Mouse (Mus musculus) heart, adult 8-10 months (tissue): ENCODE results near the gene Cdsn. TPM values are rescaled to one million over a fixed set of nuclear protein-coding genes. Genes with fewer than 3 reads are reported as not detected.

ENCODE experiments used
- DNase-seq: peaks from one replicate; pipeline ENCODE4 v3.0.0; 2022; ENCODE audit warnings: low spot score
- total RNA-seq, 4 experiments: library from RNA; stranded (reverse); gene quantifications; 2 replicates each; pipeline ENCODE4 v1.2.4; 2022

Gene Cdsn
- total RNA-seq, 4 experiments from 2014 or later: 0.14 to 0.37 (median 0.27) TPM

DNA sequence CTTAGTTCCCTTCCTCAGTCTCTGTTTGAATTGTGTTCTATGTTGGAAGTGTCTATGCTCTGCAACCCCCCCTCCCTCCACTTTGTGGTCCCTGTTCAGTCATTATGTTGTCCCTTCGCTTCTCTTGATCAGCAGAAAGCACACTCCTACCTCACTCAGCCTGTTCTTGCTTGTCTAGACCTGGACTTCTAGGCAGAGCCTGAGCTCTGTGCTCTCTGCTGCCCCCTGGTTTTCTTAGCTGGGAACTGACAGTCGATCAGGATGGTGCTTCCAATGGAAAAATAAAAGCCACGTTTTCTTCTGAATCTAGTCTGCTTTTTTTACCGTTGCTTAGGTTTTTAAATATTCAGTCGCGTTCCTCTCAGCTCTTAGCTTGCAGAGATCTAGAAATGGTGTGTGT is 17.6 kb upstream of the Cdsn start:
- DNase-seq: peak; percentile 67

DNA sequence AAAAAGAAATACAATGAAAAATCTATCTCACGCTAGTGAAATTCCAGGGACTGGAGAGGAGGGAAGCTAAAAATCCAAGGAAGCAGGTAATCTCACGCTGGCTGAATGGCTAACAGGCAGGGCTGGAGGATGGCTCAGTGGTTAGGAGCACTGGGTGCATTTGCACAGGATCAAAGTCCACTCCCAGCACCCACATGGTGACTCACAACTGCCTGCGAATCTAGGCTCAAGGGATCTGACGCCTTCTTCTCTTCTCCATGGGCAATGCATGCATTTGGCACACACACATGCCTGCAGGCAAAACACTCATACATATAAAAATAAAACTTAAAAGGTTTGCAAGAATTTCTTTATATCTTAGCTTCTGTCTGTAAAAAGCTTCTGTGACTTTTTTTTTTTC is 14.5 kb upstream of the Cdsn start:
- no peak for DNase-seq

DNA sequence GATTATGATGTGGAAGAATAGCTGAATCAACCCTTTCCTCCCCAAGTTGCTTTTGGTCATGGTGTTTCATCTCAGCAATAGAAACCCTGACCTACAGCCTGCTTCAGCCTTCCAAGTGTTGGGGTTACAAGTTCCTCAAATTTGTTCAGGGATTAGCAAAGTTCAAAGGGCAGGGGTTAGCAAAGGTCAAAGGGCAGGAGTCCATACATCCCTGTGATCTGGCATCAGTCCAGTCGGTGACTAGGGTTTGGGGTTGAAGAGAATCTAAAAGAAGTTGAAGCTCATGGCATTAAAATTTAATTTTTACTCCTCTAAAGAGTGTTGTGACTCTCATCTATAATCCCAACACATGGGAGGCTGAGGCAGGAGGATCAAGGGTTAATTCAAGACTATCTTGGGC is 13.5 kb upstream of the Cdsn start:
- DNase-seq: no peak

DNA sequence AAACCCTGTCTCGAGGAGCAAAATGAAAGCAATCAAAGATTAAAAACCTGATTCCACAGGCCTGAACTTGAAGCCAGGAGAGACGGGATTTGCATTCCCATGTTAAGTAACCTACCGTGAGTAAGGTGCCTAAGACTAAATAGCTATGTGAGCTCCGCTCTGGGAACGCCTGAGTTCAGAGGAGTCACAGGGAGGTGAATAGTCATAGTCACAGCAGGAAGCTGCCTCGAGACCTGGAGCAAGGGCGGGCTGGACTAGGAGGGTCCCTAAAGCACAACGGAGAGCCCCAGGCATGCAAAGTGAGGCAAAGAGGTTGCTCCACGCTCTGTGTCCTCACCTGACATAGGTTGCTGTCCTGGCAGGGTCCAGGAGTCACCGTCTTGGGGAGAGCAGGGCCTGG is 12.4 kb upstream of the Cdsn start:
- DNase-seq: no peak

DNA sequence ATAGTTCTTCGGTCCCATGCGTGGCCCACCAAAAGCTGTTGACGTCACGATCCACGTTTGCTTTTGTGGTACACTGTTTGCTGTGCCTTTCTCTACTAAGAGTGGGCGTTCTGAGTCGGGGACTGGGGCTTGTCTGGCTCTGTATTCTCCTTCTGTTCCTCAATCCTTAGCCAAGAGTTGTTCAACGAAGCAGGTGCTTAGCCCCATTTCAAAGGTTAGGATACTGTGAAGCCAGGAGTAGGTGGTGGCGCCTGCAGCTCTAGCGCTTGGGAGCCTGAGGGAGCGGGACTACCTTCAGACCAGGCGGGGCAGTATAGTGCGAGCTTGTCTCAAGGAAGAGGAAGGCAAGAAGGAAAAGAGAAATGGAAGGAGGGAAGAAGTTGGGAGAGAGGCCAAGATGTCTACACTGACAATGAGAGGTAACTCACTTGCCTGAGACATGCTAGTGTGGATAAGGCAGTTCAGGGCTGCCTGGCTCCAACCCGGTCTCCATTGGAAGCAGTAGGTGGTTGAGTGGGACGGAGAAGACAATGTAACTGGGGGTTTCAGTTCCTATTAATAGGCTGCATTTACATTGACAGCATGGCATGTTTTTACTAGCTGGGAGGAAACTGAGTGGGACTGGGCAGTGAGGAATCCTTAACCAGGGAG is 9.0 kb upstream of the Cdsn start:
- DNase-seq: no peak

DNA sequence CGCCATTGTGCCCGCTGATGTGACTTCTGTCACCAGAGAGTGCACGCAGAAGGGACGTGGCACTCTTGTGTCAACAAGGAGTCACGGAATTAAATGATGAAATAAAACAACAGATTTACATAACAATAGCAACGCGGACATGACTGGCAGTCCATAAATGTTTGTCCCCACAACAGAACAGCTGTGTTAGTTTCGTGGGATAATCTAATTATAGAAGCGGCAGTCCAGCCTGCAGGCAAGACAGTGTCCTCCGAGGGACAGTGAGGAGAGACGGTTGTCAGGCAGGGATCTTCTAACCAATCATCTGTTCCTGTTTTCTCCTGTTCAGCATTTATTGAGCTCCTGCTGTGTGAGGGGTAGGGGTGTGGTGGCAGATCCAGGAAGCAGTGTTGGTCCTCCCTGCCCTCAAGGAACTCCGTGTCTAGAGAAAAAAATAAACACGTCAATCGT is 8.5 kb upstream of the Cdsn start:
- no peak for DNase-seq

DNA sequence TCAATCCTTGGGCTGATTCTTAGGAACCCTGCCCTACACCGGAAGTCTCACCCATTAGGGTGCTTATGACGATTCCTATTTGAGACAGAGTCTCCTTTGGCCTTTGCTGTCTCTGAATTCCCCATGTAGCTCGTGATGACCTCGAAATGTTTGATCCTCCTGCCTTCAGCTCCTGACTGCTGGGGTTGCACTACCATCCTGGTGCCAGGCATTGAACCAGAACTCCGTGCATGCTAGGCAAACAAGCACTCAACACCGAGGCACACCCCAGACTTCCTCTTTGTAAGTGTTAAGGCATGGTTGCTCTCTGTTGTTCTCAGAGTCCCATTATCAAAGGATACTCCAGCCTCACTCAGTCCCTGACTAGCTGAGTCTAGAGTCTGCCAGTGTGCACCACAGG is 7.9 kb upstream of the Cdsn start:
- DNase-seq: no peak

DNA sequence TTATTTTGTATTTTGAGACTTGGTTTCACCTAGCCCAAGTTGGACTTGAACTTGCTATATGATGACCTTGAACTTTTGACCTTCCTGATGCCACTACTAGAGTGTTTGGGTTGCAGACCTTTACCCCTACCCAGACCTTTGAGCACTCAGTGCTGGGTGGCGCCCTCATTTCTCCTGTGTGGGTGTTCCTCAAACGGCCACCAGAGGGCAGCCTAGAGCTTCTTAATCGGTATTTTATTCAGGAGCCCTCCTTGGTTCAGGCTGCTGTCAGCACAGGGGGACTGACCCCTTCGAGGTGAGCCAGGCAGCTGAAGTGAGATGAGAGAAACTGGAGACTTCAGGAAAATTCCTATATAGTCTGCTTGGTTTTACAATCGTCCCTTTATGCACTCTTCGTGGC is 7.2 kb upstream of the Cdsn start:
- peak; percentile 23 for DNase-seq

DNA sequence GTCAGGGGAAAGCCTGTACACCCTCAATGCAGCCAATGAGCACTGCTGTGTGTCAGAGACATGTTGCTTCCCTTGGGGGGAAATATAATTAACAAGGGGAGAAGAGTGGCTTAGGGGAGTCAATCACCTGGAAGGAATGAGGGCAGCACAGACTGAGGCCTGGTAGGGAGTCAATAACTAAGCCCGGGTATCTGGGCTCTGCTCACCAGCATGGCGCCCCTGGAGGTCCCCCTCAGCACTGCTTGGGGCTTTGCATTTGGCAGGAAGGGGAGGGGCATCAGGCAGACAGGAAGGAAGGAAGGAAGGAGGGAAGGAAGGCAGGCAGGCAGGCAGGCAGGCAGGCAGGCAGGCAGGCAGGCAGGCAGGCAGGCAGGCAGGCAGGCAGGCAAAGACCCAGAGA is 4.5 kb upstream of the Cdsn start:
- DNase-seq: no peak

DNA sequence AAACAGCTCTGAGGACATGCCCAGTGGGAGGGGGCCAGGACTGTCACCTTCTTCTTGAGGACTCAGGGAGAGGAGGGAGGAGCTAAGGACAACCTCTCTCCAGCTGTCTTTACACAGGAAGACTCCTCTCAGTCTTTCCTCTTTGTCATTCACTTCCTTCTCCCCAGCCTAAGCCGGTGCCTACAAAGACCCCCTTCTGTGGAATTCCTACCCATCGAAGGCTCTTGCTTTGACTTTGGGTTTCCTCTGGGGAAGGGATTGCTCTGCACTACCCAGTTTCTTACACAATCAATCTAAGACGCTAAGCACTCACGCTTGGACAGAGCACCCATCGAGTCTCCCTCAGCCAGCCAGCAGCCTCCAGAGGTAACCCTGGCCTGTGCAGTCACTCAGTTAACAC is 3.3 kb upstream of the Cdsn start:
- no peak for DNase-seq

DNA sequence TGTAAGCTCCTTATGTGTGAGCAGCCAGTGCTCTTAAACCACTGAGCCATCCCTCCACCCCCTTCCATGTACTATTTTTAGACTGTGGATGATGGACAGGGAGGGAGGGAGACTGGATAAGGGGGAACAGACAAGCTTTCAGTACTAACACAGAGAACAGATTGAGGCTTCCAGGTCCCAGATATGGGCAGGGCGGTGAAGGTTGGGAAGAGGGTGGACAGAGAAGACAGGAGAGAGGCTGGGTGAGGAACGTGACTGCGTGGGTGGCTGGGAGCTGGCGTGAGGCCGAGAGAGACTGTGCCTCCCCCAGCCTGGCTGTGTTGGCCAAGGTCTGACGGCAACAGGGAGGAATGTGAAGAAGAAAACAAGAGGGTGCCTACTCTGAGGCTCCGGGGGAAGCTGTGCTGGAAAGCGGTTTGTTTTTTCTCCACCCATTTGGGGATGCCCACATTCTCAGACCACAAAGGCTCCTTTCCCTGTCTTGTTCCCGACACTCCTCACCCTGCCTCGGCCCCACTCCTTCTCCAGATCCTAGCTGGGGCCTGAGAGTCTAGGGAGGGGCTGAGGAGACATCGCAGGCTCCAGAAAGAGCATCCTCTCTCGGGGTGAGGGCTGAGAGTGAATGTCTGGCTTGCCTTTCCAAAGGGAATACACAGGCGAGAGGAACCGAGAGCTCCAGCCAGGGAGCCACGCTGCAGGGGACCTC is 2.3 kb upstream of the Cdsn start:
- DNase-seq: peak; percentile 79

DNA sequence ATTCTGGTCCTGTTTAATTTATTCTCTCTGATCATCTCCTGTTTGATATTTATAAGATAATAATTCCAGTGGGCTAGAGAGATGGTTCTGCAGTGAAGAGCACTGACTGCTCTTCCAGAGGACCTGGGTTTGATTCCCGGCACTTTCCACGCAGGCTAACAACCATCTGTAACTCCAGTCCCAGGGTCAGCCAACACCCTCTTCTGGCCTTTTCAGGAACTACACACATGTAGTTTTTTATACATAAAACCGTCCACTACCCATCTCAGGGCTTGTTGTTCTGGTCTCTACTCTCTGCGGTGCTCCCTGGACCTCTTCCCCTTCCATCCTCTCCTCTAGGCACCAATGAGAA is 1.8 kb upstream of the Cdsn start:
- DNase-seq: no peak

DNA sequence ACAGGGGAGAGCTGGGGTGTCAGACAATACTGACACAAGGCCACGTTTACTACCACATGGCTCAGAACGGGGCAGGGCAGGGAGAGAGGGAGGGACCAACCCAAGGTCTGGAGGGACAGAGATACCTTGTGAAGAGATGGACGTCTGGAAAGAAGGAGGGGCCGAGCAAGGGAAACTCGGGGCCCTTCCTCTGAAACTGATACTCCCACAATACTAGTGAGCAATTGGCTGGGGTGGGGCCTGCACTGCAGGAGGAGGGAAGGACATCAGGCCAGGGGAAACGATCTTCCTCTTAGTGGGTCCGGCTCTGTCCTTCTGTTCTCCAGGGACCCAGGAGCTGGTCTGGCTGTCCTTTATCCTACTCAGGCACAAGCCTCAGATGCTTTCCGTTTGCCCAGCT is 1.1 kb upstream of the Cdsn start:
- DNase-seq: no peak

DNA sequence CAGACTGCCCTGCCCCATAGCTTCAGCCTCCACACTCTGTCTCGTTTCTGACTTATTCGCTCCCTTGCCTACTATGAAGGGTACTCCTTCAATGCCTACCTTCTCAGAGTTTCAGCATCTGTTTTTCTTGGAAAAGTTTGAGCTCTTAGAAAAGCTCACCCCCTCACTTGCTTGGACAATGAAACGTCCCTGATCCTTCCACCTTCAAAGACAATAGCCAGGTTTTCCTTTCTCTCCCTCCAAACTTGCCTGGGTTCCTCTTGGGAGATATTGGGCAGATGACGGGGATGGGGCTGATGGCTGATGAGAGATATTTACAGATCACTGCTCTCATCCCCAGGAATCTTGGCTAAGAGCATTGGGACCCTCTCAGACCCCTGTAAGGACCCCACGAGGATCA is 2.4 kb downstream of the Cdsn start:
- no peak for DNase-seq

DNA sequence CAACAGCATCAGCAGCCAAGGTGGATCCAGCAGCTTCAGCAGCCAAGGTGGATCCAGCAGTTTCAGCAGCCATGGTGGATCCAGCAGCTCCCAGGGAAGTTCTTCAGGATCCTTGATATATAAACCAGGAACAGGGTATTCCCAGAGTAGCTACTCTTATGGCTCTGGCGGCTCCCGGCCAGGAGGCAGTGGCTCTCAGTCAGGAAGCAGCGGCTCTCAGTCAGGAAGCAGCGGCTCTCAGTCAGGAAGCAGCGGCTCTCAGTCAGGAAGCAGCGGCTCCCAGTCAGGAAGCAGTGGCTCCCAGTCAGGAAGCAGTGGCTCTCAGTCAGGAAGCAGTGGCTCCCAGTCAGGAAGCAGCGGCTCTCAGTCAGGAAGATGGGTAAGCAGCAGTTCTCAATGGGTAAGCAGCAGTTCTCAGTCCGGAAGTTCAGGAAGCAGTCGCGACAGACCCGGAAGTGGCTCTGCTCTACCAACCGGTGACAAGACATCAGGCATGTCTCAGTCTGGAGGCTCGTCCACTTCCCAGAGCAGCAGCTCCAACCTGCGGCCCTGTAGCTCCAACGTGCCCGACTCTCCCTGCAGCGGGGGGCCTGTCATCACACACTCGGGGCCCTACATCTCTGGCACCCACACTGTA is 3.0 kb downstream of the Cdsn start:
- no peak for DNase-seq

DNA sequence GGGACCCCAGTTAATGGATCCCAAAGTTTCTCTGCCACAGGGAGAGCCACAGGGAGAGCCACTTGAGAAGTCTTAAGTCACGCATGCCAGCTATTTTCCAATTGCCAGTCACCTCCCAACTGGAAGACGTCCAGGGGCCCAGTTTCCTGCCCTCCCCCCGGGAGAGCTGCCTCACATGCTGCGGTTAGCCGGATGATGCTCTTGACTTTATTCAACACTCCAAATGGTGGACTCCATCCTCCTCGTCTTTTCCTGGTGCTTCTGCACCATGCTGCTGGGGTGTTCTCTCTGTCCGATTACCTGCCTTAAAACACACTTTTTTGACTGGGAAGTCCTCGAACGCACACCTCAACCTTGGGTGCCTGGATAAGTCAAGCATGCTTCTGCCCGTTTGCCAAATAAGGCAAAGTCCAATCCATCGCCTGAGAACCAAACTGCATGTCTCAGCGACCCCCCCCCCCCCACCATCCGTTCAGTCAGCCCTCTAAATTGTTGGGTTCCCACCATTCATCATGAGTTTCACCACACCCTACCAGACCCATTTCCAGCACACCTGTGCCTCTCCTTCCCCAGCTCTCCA is 4.3 kb downstream of the Cdsn start:
- no peak for DNase-seq

DNA sequence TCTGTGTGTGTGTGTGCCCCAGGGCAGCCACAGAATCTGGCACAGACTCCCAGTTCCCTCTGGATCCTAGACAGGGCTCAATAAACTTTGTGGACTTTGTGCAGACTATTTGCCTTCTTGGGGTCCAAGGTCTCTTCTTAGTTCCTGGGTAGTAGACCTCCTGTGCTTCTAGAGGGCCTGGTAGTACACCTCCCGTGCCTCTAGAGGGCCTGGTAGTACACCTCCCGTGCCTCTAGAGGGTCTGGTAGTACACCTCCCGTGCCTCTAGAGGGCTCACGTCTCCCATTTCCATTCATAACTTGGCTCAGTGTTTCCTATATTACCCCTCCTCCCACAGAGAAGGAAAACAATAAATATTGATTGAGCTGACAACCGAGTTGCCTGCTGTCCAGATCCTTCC is 4.9 kb downstream of the Cdsn start:
- DNase-seq: no peak

DNA sequence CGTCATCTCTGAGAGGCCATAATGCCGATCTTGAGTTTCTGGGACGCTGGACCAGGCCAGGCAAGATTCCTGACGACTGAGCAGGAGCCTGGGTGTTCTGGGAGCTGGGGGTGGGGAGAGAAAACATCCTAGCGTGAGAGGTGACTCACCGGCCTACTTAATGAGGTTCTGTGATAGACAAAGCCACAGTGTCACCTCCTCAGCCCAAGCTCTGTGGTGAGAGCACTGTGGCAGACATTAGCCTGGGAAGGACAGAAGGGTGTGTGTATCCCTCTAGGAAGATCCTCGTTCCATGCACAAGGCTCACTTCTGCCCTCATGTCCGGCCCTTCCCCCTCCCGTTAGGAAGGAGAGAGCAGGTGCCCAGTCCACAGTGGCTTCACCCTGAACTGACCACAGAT is 5.4 kb downstream of the Cdsn start:
- DNase-seq: no peak

DNA sequence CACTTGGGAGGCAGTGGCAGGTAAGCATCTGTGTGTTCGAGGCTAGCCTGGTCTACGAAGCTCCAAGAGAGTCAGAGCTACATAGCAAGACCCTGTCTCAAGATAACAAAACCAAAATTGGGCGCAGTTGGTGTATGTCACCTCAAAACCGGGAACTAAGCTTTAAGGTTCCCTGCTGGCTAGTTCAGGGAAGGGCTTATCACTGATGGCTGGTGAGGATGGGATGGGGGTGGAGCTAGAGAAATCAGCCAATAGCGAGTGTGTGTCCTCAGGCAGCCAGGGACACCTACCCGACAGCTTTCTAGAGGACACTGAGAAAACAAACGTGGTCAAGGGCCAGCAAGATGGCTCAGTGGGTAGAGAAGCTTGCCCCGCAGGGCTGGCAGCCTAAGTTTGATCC is 6.3 kb downstream of the Cdsn start:
- no peak for DNase-seq

DNA sequence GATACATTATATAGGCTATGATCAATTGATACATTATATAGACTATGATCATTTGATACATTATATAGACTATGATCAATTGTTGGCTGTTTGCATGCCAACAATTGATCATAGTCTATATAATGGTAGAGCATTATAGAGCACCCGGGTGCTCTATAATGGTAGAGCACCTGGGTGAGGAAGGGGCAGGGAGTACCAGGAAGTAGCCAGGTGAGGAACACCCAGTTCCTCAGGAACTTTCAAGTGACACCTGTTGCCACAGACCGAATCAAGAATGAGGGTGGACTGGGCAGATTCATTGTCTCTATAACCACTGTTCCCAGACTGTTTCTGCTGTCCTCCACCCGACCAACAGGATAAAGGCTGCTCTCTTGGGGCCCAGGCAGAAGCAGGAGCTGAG is 15.2 kb downstream of the Cdsn start, which contains the start of gene 2300002M23Rik:
Gene 2300002M23Rik, plus strand, starts transcription at position 301 of the 400 bp plus-strand sequence.
- no peak for DNase-seq

DNA sequence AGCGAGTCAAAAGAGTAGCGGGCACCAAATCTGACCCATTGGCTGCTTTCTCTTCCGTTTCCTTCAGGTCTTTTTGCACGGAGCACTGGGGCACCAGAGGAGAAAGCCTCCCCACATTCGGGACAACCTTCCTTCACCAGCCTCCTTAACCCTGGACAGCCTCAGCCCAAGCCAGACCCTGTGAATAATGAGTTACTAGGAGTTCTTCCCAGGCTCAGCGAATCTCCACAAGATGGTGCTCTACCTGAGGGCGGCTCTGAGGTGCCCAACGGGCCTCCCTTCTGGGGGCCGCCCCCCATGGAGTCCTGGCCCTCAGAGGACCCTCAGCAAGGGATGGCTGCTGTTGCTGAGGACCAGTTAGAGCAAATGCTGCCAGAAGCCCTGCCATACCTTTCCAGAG is 15.8 kb downstream of the Cdsn start:
- DNase-seq: no peak

DNA sequence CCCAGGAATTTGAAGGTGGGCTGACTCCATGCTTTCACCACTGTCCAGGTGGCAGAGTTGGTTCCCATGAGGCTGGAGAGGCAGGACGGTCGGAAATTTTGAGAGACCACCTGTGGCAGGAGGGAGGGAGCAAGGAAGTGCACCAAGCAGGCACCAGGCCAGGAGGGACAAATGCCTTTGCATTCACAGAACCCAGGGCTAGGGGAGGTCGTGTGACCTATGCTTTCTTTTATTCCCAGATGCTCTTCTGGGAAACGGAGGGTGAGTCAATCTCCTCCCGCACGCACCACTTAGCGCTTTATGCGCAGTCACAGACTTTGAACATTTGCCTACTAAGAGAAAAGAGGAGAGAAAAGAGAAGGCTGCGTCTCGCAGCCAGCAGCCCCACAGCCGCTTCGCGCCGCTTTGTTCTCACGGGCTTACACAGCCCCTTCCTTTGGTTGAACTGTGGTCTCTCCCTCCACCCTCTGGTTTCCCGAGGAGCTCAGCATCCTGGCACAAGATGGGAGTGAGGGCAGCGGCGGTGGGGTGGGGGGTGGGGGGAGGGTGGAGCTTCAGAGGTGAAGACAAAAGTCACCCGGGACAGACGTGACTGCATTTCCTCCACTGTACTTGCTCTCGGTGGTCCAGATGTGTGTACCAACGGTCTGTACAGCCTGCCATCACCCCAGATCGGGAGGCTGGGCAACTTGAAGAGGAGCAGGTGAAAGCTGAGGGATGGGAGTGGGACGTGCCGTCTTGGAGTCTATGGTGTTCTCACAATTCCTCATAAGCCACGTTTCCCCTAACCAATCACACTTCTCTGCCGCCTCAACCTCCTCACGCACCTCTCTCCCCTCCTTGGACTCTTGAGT is 17.4 kb downstream of the Cdsn start:
- DNase-seq: no peak
